Mouse (Mus musculus) heart, adult 11 months (tissue): ENCODE measurements around the gene Hpse2.

Source experiments
- DNase-seq: peaks from one replicate; pipeline ENCODE4 v3.0.0; 2022

Hpse2 gene

GRCm38 (mm10) chr19:42948114-42948636 lies 440.0 kb downstream of the Hpse2 start:
- DNase-seq: no peak

DNA sequence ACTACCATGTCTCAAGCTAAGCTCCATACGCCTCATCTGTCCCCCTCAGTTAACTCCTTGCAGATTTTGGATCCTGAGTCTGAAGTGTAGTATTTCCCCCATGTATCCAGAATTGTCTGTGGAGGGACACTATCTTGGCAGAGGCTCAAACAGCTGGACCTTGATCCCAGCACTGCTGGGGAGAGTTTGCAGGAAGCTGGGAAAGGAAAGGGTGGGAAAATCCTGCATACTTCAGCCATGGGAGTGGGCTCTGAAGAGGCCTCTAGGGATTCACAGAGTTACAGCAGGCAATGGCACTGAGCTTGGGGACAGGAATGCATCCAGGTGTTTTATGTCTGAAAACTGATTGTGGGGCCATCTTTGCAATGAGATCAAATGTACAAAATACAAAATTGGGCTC lies 450.6 kb downstream of the Hpse2 start:
- no peak for DNase-seq

DNA sequence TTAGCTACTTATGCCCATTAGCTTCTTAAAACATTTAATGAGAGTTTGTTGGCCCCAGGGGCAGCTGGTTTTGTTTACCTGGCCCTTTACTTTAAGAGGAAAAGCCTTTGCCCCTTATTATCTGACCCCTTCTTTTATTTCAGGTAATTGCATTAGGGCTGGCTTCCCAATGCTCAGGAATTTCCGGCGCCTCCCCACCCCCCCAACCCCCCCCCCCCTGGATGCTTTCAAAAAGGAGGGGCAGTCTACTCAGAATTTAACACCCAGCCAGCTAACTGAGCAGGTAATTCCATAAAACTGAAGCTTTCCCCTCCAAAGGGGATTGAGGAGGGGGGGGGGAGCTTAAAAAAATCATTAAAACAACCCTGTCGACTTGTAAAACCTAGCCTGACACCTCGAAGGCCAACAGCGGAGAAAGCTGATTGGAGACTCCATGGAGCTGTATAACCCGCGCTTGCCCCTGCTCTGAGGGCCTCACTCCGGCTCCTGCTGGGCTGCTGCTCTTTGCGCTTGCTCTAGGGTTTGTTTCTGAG lies 451.4 kb downstream of the Hpse2 start:
- no peak for DNase-seq

GRCm38 (mm10) chr19:42929702-42930101 lies 458.5 kb downstream of the Hpse2 start:
- DNase-seq: peak; percentile 15

- DNase-seq: no peak
These were observed 459.9 kb downstream of the Hpse2 start for GRCm38 (mm10) chr19:42928271-42928670.

GRCm38 (mm10) chr19:42922610-42923009 lies 465.5 kb downstream of the Hpse2 start:
- DNase-seq: peak; percentile 73

- DNase-seq: peak; percentile 49
These were observed 474.5 kb downstream of the Hpse2 start for GRCm38 (mm10) chr19:42913703-42914102.

DNA sequence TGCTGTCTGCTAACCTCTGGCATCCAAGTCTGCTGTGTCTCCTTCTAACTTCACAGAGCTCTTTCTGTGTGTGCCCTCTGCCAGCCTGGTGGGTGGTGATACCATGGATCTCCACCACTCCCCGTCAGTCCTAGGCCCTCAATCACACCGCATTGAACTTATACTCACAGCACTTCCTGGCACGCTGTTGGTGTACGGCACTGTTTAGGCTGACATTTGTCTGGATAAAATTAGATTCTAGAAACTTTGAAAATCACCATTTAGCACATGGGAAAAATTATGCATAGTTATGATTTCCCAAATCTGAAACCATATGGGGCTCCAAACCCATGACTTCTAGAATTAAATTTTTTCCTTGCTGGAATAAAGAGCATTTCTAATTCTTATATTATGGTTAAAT lies 478.4 kb downstream of the Hpse2 start:
- peak; percentile 54 for DNase-seq

DNA sequence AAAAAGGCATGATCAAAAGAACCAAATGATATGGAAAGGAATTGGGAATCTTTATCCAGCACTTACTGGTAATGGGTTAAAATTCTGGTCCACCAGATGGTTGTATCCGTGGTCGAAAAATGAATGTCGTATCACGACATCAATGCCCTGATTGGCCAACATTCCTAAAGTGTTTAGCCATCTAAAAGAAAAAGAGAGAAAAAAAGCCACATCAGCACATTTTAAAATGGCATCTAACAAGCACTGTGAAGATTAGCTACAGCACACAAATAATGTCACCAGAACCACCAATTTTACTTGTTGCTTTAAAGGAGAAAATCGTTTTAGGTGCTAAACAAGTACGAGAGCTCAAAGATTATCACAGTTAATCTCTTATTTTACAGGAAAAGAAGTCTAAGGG lies 479.6 kb downstream of the Hpse2 start:
- DNase-seq: no peak

DNA sequence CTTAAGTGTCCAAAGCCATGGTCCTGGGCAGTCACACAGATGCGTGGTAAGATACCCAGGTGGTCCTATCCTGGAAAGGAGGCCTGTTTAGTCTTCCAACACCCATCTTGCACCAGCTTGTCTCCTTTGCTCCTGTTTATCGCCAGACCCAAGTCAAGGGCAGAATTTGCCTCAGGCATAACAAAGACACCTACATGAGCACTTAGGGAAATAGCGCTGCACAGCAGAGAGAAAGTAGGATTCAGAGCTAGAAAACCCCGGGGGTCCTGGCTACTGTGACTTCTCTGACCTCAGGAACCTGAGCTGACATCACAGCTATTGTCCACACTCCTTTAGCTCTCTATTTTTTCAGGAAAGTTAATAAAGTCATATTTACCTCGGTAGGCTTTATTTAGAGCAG lies 481.8 kb downstream of the Hpse2 start:
- DNase-seq: no peak

DNA sequence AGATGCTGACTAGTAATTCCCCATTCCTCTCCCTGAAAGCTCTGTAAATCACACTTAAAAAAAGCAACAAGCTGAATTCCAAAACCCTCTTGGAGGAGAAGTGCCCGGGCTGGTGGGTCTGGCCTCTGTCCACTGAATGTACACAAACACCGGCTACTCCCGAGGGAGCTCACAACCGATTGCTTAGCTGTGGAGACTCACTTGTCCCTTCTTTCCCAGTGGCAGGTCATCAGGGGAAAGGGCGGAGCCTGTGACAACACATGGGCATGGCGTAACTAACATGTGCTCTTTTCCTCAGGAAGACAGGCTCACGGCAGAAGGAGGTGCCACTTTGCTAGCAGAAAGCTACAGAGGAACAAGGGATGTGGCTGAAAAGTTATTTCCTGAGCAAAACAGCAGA lies 483.4 kb downstream of the Hpse2 start:
- DNase-seq: peak; percentile 69

- DNase-seq: peak; percentile 39
These were observed 483.9 kb downstream of the Hpse2 start for GRCm38 (mm10) chr19:42904240-42904639.

- no peak for DNase-seq
These were observed 484.3 kb downstream of the Hpse2 start for GRCm38 (mm10) chr19:42903840-42904239.

DNA sequence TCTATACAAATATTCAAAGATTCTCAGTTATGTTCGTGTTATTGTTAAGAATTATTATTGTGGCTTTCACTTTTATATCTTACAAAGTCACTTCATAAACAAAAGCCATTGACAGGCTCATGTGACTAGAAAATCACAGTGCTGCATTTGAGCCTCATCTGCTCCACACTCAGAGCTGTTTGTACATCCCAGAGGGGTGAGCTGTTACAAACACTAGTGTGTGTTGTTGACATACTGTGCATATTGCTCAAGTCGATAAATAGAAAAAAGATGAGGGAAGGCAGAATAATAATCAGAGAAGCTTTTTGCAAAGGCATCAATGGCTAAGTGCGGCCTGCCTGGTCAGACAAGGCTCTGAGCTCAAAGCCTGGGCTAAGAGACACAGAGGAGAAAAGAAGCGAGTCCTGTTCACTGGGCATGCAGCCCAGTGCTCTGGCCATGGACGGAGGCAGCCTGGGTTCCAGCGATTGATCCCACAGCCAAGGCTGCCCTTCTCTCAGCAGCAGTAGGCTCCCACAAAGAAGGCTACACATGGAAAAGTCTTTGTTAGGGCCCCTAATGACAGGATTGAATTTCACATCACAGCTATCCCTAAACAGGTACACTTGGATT lies 485.6 kb downstream of the Hpse2 start:
- DNase-seq: peak; percentile 56

DNA sequence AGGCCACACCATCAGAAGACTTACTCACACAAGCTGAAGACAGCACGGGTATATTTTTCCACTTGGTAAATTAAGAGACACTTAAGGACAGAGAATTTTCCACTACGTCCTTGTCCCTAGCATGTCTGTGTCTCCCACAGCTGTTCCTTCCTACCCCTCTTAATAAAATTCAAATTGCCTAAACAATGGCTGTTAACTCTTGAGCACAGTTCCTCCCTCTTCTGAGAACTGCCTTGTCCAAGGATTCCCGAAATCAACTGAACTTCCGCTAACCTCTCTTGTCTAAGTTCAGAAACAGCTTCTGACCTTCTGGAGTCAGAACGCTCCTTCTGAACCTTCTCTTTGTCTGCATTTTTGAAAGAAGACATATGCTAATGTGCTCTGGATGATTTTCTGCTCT lies 496.6 kb downstream of the Hpse2 start:
- peak; percentile 59 for DNase-seq

DNA sequence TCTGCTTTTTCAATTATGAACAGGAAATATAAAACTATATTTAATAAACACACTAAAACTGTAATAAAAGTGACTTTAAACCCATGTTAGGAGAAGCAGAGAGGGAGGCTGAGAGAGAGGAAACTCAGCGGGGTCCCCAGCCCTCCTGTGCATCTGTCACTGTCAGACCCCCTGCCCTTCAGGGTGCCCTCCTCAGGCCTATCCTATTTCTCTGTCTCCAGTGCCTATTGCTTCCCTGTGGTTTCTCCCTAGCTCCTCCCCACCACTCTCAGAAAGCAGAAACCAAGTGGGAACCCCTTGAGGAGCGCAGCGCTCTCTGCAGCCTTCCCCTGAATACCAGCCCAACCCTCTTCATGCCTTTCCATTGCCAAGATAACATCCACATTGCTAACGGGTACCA lies 510.5 kb downstream of the Hpse2 start:
- DNase-seq: no peak

- DNase-seq: no peak
These were observed 511.6 kb downstream of the Hpse2 start for GRCm38 (mm10) chr19:42876563-42876962.

DNA sequence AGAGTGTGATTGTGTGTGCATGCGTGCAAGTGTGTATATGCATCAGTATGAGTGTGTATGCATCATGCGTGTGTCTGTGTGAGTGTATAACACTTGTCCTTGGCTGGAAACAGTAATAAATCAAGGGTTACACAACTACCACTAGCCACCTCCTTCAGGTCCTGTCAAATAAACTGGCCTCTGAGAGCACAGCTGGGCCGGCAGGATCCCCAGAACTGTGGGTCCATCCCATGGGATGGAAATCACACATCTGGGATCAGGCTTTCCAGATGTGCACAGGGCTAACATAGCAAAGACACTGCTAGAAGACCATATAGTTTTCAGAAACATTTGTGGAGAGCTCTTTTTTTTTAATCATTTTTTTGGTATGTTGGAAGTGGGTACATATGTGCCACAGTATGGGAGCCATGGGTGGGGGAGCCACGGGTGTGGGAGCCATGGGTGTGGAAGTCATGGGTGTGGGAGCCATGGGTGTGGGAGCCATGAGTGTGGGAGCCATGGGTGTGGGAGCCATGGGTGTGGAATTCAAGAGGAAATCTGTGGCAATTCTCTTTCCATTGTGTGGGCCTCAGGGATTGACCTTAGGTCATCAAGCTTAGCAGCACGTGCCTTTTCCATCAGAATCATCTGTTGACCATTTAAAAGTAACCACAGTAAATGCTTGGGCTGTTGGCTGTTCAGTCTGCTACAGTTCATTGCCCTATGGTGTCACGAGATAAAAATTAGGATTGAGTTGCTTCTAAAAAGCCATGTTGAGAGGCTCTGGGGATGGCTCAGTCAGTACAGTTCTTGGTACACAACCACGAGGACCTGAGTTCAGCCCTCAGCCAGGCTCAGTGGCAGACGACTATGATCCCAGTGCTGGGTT lies 518.3 kb downstream of the Hpse2 start:
- DNase-seq: peak; percentile 95

- peak; percentile 94 for DNase-seq
These were observed 519.0 kb downstream of the Hpse2 start for GRCm38 (mm10) chr19:42868958-42869662.

- DNase-seq: peak; percentile 57
These were observed 525.1 kb downstream of the Hpse2 start for GRCm38 (mm10) chr19:42863013-42863412.

DNA sequence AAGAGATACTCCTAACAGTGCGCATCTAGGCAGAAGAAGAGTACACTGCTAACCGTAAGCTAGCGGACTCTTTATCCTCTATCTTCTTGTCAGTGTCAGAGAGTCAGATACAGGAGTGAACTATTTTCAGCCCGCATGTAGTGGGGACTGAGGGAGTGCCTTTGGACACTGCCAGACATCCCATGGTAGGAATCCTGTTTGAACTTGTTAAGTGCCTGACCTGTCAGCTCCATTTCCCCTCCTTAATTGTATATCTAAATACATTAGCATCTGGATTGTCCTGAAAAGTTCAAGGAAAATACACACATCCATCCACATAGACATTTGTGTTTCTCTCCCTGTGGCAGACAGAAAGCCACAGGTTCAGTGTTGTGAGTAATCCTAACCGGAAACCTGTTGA lies 531.1 kb downstream of the Hpse2 start:
- peak; percentile 6 for DNase-seq

GRCm38 (mm10) chr19:42855649-42856048 lies 532.5 kb downstream of the Hpse2 start:
- peak; percentile 87 for DNase-seq

DNA sequence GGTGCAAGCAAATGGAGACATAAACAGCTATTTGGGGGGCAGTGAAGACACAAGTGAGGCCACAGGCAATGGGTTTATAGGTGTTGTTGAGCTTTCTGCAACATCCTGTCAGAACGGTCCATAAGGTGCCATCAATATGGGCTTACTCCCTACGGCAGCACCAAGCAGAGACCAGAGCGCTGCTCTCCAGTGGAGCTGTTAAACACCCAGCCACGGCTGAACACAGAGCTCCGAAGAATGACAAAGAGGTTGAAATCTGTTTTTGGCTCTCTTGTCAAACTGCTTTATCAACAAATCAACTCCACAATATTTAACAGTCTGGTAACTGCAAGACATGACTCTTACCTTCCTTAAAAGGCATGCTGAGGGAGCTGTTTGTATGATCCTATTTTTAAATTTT lies 537.7 kb downstream of the Hpse2 start:
- peak; percentile 23 for DNase-seq
